Mouse (Mus musculus): ENCODE results near the gene Fli1.

The Fli1 gene

GRCm38 (mm10) chr9:32502256-32503010 is 40.2 kb downstream of the Fli1 start:
- no peak for DNase-seq (ENCODE audit: low spot score in 2 of 2)

DNA sequence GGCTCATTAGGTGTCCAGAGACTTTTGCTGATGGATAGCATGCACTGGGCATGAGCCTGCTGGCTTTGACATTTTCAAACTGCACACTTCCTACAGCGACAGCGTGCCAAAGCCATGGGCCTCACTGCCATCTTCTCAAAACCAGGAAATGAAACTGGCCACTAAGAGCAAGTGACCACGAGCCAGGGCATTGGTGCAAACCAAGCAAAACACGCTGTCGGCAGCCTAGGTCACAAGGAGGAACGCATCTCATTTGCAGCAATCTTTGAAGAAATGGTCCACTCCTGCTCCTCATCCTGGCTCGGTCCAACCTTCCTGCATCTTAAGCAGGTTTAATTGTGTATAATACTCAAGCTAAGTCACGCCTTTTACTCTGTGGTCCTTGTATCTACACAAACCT is 41.8 kb downstream of the Fli1 start:
- DNase-seq (ENCODE audit: low spot score in 2 of 2), result no peak

- DNase-seq (ENCODE audit: low spot score in 2 of 2), result no peak
Measured at GRCm38 (mm10) chr9:32500063-32500462, 42.6 kb downstream of the Fli1 start.

DNA sequence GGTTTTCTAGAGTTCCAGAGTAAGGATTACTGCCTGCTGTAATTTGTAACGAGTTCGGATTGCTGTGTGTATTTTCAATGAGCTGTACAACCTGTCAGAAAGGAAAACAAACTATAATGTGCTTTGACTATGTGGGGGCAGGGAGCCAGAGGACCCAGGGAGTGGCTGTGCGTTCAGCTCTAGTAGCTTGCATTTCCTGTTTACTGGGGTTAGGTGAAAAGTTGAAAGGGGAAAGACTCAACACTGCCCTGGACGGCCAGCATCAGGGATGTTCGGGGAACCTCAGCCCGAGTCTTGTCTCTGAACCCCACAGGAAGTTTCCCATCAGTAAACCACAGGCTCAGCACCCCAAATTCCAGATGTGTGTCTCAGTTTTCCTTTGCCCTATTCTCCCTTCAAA is 43.2 kb downstream of the Fli1 start:
- no peak for DNase-seq (ENCODE audit: low spot score in 2 of 2)

DNA sequence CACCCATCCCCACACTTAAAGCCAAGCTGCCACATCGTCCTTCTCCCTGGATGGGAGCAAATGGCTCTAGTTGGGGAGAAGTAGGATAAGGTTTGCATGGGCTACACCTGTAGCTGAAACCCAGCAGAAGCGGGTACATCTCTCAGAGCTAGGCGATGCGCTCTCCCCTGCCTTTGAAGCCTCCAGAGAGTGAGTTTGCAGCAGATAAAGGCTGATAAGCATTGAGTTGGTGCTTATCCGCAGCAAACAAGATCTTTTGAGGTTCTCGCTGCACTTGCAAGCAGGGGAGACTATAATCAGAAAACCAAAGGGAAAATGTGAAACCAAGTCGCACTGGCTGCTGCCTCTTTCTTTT is 47.0 kb downstream of the Fli1 start:
- no peak for DNase-seq (ENCODE audit: low spot score in 2 of 2)

GRCm38 (mm10) chr9:32494891-32495642 is 47.6 kb downstream of the Fli1 start:
- no peak for DNase-seq (ENCODE audit: low spot score in 2 of 2)

- DNase-seq (ENCODE audit: low spot score in 2 of 2), result no peak
Measured at GRCm38 (mm10) chr9:32493588-32494423, 48.9 kb downstream of the Fli1 start.

GRCm38 (mm10) chr9:32492753-32493152 is 49.9 kb downstream of the Fli1 start:
- DNase-seq (ENCODE audit: low spot score in 2 of 2), result no peak

- no peak for DNase-seq (ENCODE audit: low spot score in 2 of 2)
Measured at GRCm38 (mm10) chr9:32491484-32491883, 51.2 kb downstream of the Fli1 start.

DNA sequence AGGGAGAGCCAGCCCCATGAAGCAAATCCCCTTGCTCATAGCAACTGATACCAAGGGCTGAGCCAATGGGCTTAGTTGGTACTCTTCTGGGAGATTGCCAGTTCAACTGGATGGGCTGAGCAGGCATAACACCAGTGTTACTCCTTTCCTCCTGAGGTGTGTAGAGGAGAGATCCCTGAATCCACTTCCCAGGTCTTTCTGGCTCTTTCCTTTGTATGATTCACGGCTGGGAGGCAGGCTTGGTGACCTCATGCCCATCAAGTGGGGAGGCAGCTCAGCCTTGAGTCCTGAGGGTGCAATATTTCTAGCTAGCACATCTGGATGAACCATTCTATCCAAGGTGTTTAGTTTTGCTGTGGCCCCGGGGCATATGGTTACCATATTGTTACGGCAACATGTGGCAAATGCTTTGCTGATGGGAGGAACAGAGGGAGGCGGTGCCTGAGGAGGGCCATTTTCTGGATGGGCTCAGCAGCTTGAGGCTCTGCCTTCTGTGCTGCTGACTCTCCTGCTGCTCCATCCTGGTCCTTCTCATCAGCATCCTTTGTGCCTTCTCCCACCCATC is 52.8 kb downstream of the Fli1 start:
- no peak for DNase-seq (ENCODE audit: low spot score in 2 of 2)

DNA sequence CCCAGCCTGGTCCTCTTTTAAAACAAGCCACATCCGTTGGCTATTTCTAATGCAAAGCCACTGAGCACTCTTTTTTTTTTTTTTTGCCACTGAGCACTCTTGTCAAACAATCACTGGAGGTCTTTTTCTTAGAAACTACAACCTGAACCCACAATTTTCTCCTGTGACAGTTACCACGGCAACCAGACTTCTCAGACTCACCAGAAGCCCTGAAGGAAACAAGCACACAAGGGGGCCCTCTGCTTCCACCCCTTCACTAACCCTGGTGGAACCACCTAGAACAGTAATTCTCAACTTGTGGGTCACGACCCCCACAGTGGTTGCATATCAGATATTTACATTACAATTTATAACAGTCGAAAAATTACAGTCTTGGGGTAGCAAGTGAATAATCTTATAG is 53.3 kb downstream of the Fli1 start:
- no peak for DNase-seq (ENCODE audit: low spot score in 2 of 2)

DNA sequence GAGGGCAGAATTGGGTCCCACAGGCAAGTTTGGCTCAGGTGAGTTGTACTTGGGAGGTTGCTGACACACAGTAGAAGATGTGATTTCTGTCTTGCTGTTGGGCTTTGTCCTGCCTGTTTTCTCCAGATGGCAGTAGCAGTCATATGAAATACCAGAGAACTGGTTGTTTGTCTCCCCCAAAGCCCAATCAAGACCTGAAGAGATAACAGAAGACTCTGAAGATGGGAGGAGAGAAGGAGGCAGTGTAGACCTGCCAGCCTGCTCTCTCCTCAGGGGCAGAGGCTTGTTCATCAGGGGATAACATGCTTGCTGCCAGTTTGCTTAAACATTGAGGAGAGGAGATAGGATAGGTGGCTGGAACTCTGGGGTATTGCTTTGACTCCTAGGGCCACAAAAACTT is 54.0 kb downstream of the Fli1 start:
- no peak for DNase-seq (ENCODE audit: low spot score in 2 of 2)

DNA sequence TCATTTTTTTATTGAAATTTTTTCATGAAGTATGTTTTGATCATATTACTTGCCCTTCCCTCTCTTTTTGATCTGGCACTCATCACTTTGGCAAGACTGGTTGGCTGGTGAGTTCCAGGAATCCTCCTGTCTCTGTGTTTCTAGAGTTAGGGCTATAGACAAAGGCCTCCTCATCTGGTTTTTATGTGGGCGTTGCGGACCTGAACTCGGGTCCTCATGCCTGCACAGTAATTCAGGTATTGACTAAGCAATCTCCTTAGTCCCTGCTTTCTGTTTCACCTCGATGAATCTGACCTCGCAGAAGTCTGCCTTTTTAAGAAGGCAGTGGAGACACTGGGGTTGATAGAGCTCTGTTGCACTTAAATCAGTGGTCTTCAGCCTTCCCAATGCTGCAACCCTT is 54.8 kb downstream of the Fli1 start:
- no peak for DNase-seq (ENCODE audit: low spot score in 2 of 2)

- no peak for DNase-seq (ENCODE audit: low spot score in 2 of 2)
Measured at GRCm38 (mm10) chr9:32487401-32487800, 55.3 kb downstream of the Fli1 start.

DNA sequence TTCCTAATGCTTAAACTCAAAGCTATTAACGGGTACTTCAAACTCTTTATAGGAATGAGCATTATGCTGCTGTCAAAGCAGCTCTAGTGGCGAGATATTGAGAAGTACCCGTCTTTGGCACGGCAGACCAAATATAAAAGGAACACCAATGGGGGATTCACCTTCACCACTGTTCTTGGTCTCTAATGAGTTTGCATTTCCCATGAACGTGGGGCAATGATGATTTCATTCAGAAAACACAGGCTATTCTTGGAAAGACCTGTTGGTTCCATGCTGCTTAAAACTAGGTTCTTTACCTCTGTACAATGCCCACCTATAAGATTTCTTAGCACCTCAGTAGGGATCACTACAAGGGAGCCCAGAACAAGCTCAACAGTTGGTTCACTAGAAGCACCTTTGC is 62.2 kb downstream of the Fli1 start:
- DNase-seq (ENCODE audit: low spot score in 2 of 2), result no peak

DNA sequence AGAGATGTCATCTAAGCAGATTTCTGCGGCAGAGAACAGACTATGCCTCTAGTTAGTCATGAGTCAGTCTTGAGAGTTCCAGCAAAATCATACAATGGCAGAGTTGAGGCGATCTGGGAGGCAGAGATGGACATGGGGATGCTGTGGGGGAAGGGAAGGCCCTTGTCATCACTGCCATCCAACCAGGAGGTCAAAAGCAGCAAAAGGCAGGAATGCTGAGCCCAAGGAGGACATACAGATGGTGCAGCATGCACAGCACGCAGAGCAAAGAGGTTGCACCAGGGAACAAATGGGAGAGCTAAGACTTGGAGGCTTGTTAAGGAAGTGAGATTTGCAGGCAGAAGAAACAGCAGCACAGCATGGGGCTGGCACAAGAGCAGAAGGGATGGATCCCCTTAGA is 63.9 kb downstream of the Fli1 start:
- DNase-seq (ENCODE audit: low spot score in 2 of 2), result no peak

DNA sequence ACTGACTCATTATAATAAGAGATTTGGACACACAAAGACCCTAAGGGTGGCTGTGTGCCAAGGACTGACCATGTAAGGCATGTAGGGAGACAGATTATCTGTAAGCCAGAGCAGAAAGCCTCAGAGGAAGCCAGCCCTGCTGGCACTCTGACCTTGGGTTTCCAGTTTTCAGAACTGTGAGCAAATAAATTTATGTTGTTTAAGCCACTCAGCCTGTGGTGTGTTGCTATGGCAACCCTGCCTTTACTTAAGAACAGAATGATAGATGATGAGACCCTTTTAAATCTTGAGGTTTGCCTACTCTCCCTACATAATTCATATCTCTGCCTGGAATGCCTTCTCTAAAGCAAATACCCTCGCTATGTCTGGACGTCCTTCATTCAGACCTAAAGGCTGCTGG is 64.6 kb downstream of the Fli1 start:
- DNase-seq (ENCODE audit: low spot score in 2 of 2), result no peak

- DNase-seq (ENCODE audit: low spot score in 2 of 2), result no peak
Measured at GRCm38 (mm10) chr9:32476604-32477003, 66.1 kb downstream of the Fli1 start.

- no peak for DNase-seq (ENCODE audit: low spot score in 2 of 2)
Measured at GRCm38 (mm10) chr9:32474621-32475390, 67.9 kb downstream of the Fli1 start.

DNA sequence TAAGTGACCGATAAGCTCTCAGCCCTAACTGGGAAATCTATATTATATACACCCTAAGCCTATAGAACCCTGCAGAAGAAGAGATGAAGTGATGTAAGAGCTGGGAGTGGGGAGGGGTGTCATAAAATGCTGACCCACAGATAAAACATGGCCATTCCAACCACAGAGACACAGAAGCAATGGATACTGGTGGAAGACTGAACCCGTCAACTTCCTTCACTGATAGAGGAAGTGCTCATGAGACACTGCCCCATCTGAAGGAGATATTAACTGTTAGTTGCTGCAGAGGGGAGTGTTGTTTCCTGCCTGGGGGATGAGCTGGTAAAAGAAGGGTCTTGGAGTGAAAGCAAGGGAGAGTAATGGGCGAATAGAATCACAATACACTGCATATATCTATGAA is 70.3 kb downstream of the Fli1 start:
- DNase-seq (ENCODE audit: low spot score in 2 of 2), result no peak

DNA sequence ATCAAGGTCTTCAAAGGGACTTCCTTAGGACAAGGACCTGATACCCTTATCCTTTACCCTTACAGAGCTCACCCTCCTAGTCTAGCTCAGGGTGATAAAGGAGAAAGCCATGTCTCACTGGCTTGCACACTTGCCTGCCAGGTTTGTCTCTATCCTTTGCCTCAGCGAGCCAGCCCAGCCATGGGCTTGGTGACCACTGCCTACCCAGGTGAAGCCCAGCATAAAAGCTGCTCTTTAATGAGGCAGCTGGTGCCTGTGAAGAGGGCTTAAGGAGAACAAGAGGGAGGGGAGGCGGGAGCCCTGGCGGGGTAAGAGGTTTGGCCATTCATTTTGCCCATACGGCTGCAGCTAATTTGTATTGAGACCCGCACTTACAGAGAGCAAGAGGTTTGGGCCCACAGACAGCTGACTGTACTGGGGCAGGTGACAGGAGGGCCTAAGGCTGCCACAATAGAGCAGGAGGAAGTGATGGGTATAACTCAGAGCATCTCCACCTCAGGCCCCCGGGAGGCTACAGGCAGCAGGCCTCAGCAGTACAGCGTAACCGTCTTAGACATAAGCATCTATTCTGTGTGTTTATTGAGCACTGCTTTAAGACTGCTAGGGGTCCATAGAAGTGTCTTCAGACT is 73.4 kb downstream of the Fli1 start:
- DNase-seq (ENCODE audit: low spot score in 2 of 2), result no peak

Data from frontal cortex, postnatal 25 days (tissue).